Mouse (Mus musculus): ENCODE measurements around the gene Olfr1390. TPM values are rescaled to one million over a fixed set of nuclear protein-coding genes. Genes with fewer than 3 reads are reported as not detected.
"Not testable (repeated sequence)": the region's sequence is repeated elsewhere in the genome, so short reads cannot be mapped to it uniquely, and the experiment has no call there.

Olfr1390 gene
- not detected in 2 replicates for polyA plus RNA-seq (2012; rRNA removed)
- not detected in 2 replicates for polyA plus RNA-seq (2014; fragmentation: Nextera tagmentation; extraction: Ambion mirVana)

DNA sequence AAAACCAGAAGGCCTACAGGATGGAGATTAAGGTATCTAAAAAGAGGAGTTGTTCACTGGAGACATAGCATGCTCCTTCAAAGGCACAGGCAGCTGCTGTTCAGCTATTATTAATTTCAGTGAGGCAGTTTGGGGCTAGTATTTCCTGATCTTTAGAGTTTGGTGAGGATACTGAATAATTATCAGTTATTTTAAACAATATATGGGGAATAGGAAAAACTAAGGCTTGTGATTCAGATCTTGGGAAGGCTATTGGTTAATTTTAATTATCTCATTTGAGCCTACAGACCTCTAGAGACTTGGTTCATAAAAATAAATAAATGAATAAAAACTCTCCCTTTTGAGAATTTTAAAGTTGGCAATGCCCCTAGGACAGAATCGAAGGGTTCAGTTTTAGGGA lies at the start of gene Olfr1390:
Gene Olfr1390, plus strand, starts transcription at position 301 of the 400 bp plus-strand sequence.
- H3K36me3 ChIP-seq (replicated peaks; ENCODE audit: control insufficient read depth, insufficient read depth, low read depth) = no peaks in the 10 kb centered on the region

DNA sequence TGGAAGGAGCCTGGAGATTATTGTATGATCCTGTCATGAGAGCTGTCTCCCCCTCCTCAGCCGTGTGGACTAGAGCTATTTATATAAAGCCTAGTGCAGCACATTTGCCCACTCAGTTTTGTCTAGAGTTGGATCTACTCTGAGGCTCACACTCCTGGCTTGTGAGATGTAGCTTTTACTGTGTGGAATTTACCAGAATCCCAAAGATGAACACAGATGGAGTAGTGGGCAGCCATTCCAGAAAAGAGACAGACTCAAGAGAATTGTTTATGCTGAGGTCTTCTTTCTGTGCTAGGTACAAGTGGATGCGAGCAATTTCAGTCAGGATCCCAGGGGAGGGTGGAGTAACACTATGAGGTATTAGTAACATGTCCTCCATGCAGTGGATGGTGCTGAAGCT lies 47.7 kb upstream of the Olfr1390 start:
- Histone ChIP-seq H3K4me3 (ENCODE audit: insufficient read depth in 1 of 2, low read depth in 2 of 2, low read length in 2 of 2) (no peak overlapping the region), H3K9ac (replicated peaks) (no peak overlapping the region), H3K27ac (no peak overlapping the region), H3K27me3 (ENCODE audit: control insufficient read depth, insufficient read depth, low read length) (no peaks in the 10 kb centered on the region), H3K36me3 (replicated peaks; ENCODE audit: control insufficient read depth, insufficient read depth, low read depth) (no peaks in the 10 kb centered on the region), H3K9me3 (ENCODE audit: control insufficient read depth, low read length) (no peaks in the 10 kb centered on the region), H3K4me1 (replicated peaks; ENCODE audit: control insufficient read depth in 2 of 2, insufficient read depth in 2 of 2, low read length in 1 of 2) (no peaks in the 10 kb centered on the region), H3K4me2 (ENCODE audit: low read depth) (no peak overlapping the region)
- no peak for TF ChIP-seq CTCF (IDR thresholded peaks at IDR 0.05; ENCODE audit: low read depth)
- no peak for TF ChIP-seq EP300 (IDR thresholded peaks at IDR 0.05; ENCODE audit: low read depth)
- DNase-seq (ENCODE audit: low read depth in 3 of 3, low spot score in 3 of 3) = no peak
- no peak for ATAC-seq (ENCODE audit: insufficient read depth)
- 67% methylated on average over 2 of the region's 2 CpGs for WGBS (ENCODE audit: insufficient replicate concordance)

More for the DNA sequence above, at the start of gene Olfr1390:
- Histone ChIP-seq H3K4me1 (replicated peaks; ENCODE audit: control insufficient read depth in 2 of 2, insufficient read depth in 2 of 2, low read length in 1 of 2) (no peaks in the 10 kb centered on the region), H3K4me3 (ENCODE audit: insufficient read depth in 1 of 2, low read depth in 2 of 2, low read length in 2 of 2) (no peak within 1 kb of the TSS), H3K4me2 (ENCODE audit: low read depth) (no peak within 1 kb of the TSS), H3K9ac (replicated peaks) (no peak within 1 kb of the TSS), H3K9me3 (ENCODE audit: control insufficient read depth, low read length) (no peaks in the 10 kb centered on the region), H3K27ac (no peak within 1 kb of the TSS), H3K27me3 (ENCODE audit: control insufficient read depth, insufficient read depth, low read length) (no peaks in the 10 kb centered on the region)
- no peak for ATAC-seq (ENCODE audit: insufficient read depth)
- 55% methylated on average over 1 of the region's 1 CpGs for WGBS (ENCODE audit: insufficient replicate concordance)
- DNase-seq (ENCODE audit: low read depth in 3 of 3, low spot score in 3 of 3) = no peak
- TF ChIP-seq EP300 (IDR thresholded peaks at IDR 0.05; ENCODE audit: low read depth) (no peak), CTCF (IDR thresholded peaks at IDR 0.05; ENCODE audit: low read depth) (no peak)

DNA sequence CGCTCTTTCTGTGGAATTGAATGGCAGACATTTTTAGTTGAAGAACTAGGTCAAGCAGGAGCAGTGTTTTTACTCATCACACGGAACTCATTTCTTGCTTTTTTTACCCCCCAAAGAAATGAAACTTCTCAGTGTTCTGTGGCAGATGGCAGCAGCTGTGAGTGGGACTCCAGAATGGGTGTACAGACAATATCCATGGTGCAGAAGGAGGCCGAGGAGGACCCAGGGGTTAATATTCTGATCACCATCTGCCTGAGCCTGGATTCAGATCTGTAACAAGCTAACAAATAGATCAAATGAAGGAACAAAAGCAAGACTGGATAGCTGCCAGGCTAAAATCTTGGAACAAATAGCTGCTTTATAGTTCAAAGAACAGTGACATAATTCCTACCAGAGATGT lies 42.2 kb upstream of the Olfr1390 start:
- no peak overlapping the region for H3K27ac ChIP-seq
- H3K4me3 ChIP-seq (ENCODE audit: insufficient read depth in 1 of 2, low read depth in 2 of 2, low read length in 2 of 2) = no peak overlapping the region
- no peak for DNase-seq (ENCODE audit: low read depth in 3 of 3, low spot score in 3 of 3)
- H3K27me3 ChIP-seq (ENCODE audit: control insufficient read depth, insufficient read depth, low read length) = no peaks in the 10 kb centered on the region
- no peak overlapping the region for H3K9ac ChIP-seq (replicated peaks)
- H3K4me1 ChIP-seq (replicated peaks; ENCODE audit: control insufficient read depth in 2 of 2, insufficient read depth in 2 of 2, low read length in 1 of 2) = no peaks in the 10 kb centered on the region
- no peaks in the 10 kb centered on the region for H3K9me3 ChIP-seq (ENCODE audit: control insufficient read depth, low read length)
- WGBS (ENCODE audit: insufficient replicate concordance) = 60% methylated on average over 3 of the region's 3 CpGs
- no peak for TF ChIP-seq EP300 (IDR thresholded peaks at IDR 0.05; ENCODE audit: low read depth)
- no peak for ATAC-seq (ENCODE audit: insufficient read depth)
- H3K4me2 ChIP-seq (ENCODE audit: low read depth) = no peak overlapping the region
- H3K36me3 ChIP-seq (replicated peaks; ENCODE audit: control insufficient read depth, insufficient read depth, low read depth) = no peaks in the 10 kb centered on the region

DNA sequence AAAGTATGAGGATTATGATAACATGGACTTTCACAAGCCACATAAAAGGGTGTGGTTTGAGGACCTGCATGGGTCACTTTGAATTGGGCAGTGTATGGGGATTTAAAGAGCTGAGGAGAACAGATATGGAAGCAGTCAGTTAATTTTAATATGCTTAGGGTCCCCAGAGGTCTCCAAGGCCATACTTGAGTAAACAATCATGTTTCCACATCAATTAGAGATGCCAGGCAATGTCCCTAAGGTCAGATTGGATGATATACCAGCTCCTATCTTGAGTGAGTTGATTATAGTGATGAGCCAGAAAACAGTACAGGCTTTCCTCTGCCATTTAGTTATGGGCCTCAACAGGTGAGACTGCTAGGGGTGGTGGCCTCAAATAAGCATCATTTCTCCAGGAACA lies 30.5 kb upstream of the Olfr1390 start, which contains the start of gene Olfr10:
Gene Olfr10, plus strand, starts transcription at position 301 of the 400 bp plus-strand sequence.
- Histone ChIP-seq H3K4me2 (ENCODE audit: low read depth) (no peak within 1 kb of the TSS), H3K4me3 (ENCODE audit: insufficient read depth in 1 of 2, low read depth in 2 of 2, low read length in 2 of 2) (no peak within 1 kb of the TSS), H3K9ac (replicated peaks) (no peak within 1 kb of the TSS), H3K4me1 (replicated peaks; ENCODE audit: control insufficient read depth in 2 of 2, insufficient read depth in 2 of 2, low read length in 1 of 2) (no peaks in the 10 kb centered on the region), H3K36me3 (replicated peaks; ENCODE audit: control insufficient read depth, insufficient read depth, low read depth) (no peaks in the 10 kb centered on the region), H3K27me3 (ENCODE audit: control insufficient read depth, insufficient read depth, low read length) (no peaks in the 10 kb centered on the region), H3K9me3 (ENCODE audit: control insufficient read depth, low read length) (no peaks in the 10 kb centered on the region), H3K27ac (no peak within 1 kb of the TSS)
- DNase-seq (ENCODE audit: low read depth in 3 of 3, low spot score in 3 of 3) = no peak
- ATAC-seq (ENCODE audit: insufficient read depth) = no peak
- TF ChIP-seq CTCF (IDR thresholded peaks at IDR 0.05; ENCODE audit: low read depth) (no peak), EP300 (IDR thresholded peaks at IDR 0.05; ENCODE audit: low read depth) (no peak)

- H3K4me3 ChIP-seq (ENCODE audit: insufficient read depth in 1 of 2, low read depth in 2 of 2, low read length in 2 of 2); H3K4me2 ChIP-seq (ENCODE audit: low read depth); H3K27me3 ChIP-seq (ENCODE audit: control insufficient read depth, insufficient read depth, low read length); H3K36me3 ChIP-seq (replicated peaks; ENCODE audit: control insufficient read depth, insufficient read depth, low read depth); H3K27ac ChIP-seq; H3K4me1 ChIP-seq (replicated peaks; ENCODE audit: control insufficient read depth in 2 of 2, insufficient read depth in 2 of 2, low read length in 1 of 2); H3K9ac ChIP-seq (replicated peaks); DNase-seq (ENCODE audit: low read depth in 3 of 3, low spot score in 3 of 3); H3K9me3 ChIP-seq (ENCODE audit: control insufficient read depth, low read length); ATAC-seq (ENCODE audit: insufficient read depth): not testable (repeated sequence)
- 56% methylated on average over 5 of the region's 5 CpGs for WGBS (ENCODE audit: insufficient replicate concordance)
Observed at GRCm38 (mm10) chr11:49308547-49308946, 26.4 kb upstream of the Olfr1390 start.

Data from liver, embryonic 14.5 days (tissue).